Mouse (Mus musculus): ENCODE data around the gene Mecom.

Gene Mecom

DNA sequence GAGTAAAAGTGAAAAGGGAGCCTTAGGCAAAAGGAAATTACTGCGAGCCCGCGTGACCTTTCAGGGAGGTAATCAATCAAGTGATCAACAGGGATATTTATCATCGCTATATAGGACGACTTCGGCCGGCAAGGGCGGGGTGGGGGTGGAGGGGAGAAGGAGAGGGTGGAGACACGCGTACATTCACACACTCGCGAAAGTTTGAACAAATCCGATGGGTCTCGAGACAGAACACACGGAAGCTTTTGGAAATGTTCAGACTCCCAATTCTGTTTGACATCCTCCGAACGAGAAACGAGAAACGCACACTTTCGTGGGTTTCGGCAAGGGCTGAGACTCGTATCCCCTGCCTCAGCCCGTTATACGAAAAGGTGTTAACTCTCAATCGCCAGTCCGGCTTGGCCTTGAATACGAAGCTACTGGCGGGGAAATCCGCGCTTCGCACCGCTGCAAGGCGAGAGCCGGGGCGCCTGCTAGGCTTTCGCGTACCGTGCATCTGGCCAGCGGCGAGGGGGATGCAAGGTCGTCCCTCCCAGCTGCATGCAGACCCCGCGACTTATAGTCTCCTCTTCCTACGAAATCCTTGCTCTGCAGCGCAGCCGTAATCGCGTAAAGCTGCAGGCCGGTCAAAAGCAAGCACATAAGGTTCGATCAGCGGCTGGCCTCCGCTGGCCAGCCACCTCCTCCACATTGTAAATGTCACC lies 33.6 kb downstream of the Mecom start:
- in situ Hi-C loops (cut with MboI, MseI), result loop anchor here (25.0 kb wide), 1 partner anchor 702 kb away; no protein-coding TSS in a partner anchor

- in situ Hi-C loops (cut with MboI, MseI), result loop anchor here (25.0 kb wide), 1 partner anchor 701 kb away; no protein-coding TSS in a partner anchor
Measured at GRCm38 (mm10) chr3:30513314-30513997, 34.4 kb downstream of the Mecom start.

DNA sequence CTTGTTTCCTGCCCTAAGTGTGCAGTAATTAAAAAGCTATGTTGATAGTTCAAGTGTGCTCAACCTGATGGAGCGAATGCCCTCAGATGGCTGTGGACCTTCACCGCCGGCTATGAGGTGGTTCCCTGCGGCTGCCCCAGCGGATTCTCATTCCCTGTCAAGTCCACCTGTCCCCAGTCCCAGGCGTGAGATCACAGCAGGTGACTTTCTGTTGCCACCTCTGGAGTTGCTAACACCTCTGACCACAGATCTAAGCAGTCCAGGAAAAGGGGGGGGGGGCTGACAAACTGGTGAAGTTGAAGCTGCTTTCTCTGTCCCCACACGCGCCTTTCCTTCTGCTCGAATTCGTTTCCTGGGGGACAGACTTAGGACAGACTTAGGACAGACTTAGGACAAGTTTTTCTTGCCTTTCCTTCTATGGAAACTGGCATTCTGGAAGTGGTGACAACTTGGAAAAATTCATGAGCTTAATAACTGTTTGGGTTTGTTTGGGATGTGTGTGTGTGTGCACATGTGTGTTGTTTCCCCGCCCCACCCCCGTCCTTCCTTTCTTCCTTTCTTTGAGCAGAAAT lies 35.3 kb downstream of the Mecom start:
- in situ Hi-C loops (cut with MboI, MseI), result loop anchor here (25.0 kb wide), 1 partner anchor 700 kb away; no protein-coding TSS in a partner anchor

DNA sequence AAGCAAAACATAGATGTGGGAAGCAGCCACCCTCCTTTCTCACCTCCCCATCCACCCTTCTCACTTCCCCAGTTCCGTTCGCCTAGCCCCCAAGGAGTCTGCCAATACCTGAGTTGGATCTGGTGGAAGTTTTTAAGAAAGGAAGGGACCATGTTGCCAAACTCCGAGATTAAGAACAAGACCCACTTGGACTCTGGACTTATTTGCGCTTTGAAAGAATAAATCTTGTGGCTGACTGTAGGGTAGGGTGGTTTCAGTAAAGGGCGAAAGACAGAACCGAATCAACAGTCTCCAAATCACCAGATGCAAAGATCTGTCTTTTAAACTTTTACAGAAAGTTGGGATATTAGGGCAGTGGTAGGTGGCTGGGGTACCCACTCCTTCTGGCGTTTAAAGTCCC lies 36.0 kb downstream of the Mecom start:
- in situ Hi-C loops (cut with MboI, MseI), result loop anchor here (25.0 kb wide), 1 partner anchor 699 kb away; no protein-coding TSS in a partner anchor

GRCm38 (mm10) chr3:30511062-30511640 lies 36.7 kb downstream of the Mecom start:
- in situ Hi-C loops (cut with MboI, MseI), result loop anchor here (25.0 kb wide), 1 partner anchor 699 kb away; no protein-coding TSS in a partner anchor

- in situ Hi-C loops (cut with MboI, MseI), result loop anchor here (25.0 kb wide), 1 partner anchor 698 kb away; no protein-coding TSS in a partner anchor
Measured at GRCm38 (mm10) chr3:30510646-30511045, 37.2 kb downstream of the Mecom start.

DNA sequence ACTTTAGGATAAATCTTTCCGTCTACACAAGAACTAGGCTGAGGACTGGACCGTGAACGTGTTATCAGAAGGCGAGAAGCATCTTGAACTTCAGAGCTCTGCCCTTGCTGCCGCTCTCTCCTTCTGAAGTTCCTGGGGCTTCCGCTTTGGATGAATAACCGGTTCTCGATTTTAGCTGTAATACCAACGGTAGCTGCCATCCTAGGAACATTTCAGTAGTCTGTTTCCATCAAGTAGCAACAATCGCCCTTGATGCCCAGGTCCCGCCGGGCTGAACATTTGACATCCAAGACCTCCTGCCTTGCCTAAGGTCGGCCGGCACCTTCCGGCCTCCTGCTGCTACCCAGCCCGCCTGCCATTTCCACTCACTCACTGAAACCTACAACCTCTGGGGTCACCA lies 37.7 kb downstream of the Mecom start:
- in situ Hi-C loops (cut with MboI, MseI), result loop anchor here (25.0 kb wide), 1 partner anchor 698 kb away; no protein-coding TSS in a partner anchor

- in situ Hi-C loops (cut with MboI, MseI), result loop anchor here (5.0 to 25.0 kb wide), 2 partner anchors 78 to 697 kb away; no protein-coding TSS in a partner anchor
Measured at GRCm38 (mm10) chr3:30508930-30509910, 38.6 kb downstream of the Mecom start.

DNA sequence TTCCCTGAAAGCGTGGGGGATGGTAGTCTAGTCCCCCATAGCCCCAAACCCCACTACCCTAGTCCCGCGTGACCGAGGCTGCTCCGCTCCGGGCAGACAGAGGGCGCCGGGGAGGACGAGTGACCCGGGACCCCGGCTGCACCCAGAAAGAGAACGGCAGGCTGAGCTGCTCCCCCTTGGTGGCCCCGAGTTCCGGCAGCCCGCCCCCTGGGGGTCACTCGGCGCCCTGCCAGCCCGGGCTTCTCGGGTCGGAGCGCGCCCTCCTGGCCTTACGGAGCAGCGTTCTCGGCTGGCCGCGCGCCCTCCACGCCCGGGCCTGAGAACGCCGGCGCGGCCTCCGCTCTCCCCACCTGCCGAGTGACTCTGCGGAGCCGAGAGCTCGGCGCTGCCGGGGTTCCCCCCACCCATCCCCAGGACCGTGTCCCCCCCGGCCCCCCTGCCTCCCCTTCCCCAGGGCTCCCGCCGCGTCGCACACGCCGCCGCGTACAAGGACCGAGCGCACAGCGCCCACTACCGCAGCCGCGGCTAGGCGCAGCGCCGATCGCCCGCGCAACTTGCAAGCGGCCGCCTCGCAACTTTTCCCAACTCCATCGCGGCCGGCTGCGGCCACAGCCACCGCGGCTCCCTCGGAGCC lies 39.4 kb downstream of the Mecom start:
- in situ Hi-C loops (cut with MboI, MseI), result loop anchor here (5.0 to 25.0 kb wide), 2 partner anchors 79 to 696 kb away; no protein-coding TSS in a partner anchor

DNA sequence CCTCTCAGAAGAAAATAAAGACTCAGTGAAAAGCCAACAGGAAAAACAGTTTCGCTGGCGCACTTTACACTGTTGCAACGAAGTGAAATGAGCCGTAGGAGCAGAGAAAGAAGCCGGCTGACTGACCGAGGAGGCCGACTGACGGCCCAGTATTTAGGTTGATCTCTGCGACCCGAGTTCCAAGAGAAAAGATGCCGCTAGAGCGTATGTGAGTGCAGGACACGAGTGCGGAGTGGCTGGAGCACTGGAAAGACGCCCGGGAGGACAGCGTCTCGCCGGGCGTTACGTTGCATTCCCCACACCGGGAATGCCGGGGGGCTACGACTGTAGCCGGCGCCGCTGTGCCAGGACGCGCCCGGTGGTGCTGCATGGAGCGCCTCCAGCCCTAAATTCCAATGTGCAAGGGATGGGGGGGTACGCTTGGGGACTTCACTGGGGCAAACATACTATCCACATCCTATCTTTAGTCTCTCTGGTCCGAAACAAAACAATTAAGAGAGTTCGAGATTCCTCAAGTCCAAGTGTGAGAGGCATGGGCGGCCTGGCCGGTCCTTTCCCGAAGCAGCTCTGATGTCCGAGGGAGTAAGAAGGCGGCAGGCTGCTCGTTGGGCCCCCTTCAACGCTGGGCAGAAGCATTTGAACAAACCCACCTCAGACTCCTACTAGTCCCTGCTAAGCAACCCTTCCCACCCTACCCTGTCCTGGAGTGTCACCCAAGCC lies 40.1 kb downstream of the Mecom start:
- in situ Hi-C loops (cut with MboI, MseI), result loop anchor here (5.0 to 25.0 kb wide), 2 partner anchors 80 to 695 kb away; no protein-coding TSS in a partner anchor

- in situ Hi-C loops (cut with MboI, MseI), result loop anchor here (5.0 to 25.0 kb wide), 2 partner anchors 80 to 695 kb away; no protein-coding TSS in a partner anchor
Measured at GRCm38 (mm10) chr3:30507028-30507575, 40.7 kb downstream of the Mecom start.

DNA sequence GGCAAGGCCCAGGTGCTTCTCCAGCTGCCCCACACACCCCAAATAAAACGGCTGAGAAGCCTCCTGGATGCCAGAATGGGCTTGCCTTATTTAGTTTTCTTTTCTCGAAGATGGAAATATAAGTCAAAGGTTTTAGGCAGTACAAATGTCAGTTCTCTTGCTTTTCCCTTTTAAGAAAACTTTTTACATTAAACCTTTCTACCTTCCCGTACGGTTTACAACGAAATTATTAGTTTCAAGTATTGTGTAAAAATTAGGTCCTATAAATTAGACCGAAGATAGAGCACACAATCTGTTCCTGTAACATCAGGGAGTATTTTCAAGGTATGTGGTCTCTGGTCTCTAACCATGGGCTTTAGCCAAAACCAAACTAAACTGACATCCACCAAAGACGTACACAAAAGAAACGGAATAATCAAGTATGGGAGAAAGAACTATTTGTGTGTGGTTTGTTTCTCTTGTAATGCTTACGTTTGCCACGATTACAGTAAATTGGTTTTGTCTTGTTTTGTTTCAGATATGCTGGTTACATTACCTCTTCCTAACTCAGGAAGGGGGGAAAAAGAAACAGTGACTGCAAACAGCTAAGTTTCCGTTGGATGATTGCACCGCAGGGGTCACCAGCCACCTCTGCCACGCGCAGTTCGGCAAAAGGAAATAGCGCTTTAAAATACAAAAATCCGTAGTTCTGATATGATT lies 41.3 kb downstream of the Mecom start:
- in situ Hi-C loops (cut with MboI, MseI), result loop anchor here (5.0 to 25.0 kb wide), 2 partner anchors 81 to 694 kb away; no protein-coding TSS in a partner anchor

GRCm38 (mm10) chr3:30505741-30506251 lies 42.0 kb downstream of the Mecom start:
- in situ Hi-C loops (cut with MboI, MseI), result loop anchor here (5.0 to 25.0 kb wide), 2 partner anchors 82 to 693 kb away; no protein-coding TSS in a partner anchor

GRCm38 (mm10) chr3:30504561-30504960 lies 43.2 kb downstream of the Mecom start:
- in situ Hi-C loops (cut with MboI, MseI), result loop anchor here (5.0 to 25.0 kb wide), 2 partner anchors 482 to 692 kb away; no protein-coding TSS in a partner anchor

DNA sequence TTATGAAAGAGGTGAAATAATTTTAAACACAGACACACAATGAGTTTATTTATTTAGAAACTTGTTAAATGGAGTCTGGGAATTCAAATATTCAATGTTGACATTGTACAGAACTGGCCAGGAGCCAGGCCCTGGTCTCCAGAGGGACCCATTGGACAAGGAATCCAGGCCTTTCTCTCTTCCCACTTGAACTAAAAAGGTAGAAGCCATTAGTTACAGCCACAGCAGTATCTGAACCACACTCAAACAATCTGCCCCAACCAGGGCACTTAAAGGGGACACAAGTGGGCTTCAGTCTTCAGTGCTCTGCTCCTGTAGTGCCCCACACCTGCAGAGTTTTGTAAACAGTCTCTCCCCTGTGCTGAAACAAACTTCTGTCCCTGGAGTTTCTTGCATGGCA lies 44.0 kb downstream of the Mecom start:
- in situ Hi-C loops (cut with MboI, MseI), result loop anchor here (5.0 to 25.0 kb wide), 2 partner anchors 482 to 692 kb away; no protein-coding TSS in a partner anchor

- in situ Hi-C loops (cut with MboI, MseI), result no loop called here
Measured at GRCm38 (mm10) chr3:30498202-30498828, 49.5 kb downstream of the Mecom start.

- in situ Hi-C loops (cut with MboI, MseI), result no loop called here
Measured at GRCm38 (mm10) chr3:30494371-30494770, 53.4 kb downstream of the Mecom start.
